Mouse (Mus musculus): ENCODE results near the gene Rps10. TPM values are rescaled to one million over a fixed set of nuclear protein-coding genes. Genes with fewer than 3 reads are reported as not detected.

Gene Rps10
- total RNA-seq, 2 experiments from 2014 or later, result 973 to 1,027 TPM

DNA sequence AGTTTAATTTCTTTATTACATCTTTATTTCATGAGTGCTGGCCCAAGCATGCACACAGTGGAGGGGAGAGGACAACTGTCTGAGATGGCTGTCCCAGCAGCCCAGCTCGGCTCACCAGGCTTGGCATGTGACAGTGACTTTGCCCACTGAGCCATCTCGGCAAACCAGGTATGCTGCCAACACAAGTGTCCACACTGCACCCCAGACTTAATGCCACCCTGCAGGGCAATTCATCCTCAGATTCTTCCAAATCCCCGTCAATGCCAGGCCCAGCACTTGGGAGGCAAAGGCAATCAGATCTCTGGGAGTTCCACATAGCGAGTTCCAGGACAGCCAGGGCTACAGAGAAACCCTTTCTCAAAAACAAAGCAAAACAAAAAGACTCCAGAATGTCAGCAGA is 23.5 kb downstream of the Rps10 start:
- DNase-seq, result no peak

DNA sequence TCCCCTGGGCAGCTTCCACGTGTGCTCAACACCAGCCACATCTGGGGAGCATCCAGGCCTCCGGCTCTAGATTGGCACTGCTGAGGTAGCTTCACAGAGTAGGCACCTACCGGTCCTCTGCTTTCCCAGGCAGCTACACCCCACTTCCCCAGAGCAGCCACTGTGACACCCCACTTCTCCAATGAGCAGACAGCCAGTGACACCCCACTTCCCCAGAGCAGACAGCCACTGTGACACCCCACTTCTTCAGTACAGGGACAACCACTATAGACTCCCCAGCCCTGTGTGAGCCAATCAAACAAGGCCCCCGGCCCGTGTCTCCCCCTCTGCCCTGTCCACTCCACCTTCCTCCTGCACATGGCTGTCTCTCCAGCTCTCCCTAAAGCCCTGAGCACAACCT is 24.5 kb downstream of the Rps10 start:
- DNase-seq, result no peak

- DNase-seq, result no peak
Observed at GRCm38 (mm10) chr17:27611519-27611884, 25.0 kb downstream of the Rps10 start.

DNA sequence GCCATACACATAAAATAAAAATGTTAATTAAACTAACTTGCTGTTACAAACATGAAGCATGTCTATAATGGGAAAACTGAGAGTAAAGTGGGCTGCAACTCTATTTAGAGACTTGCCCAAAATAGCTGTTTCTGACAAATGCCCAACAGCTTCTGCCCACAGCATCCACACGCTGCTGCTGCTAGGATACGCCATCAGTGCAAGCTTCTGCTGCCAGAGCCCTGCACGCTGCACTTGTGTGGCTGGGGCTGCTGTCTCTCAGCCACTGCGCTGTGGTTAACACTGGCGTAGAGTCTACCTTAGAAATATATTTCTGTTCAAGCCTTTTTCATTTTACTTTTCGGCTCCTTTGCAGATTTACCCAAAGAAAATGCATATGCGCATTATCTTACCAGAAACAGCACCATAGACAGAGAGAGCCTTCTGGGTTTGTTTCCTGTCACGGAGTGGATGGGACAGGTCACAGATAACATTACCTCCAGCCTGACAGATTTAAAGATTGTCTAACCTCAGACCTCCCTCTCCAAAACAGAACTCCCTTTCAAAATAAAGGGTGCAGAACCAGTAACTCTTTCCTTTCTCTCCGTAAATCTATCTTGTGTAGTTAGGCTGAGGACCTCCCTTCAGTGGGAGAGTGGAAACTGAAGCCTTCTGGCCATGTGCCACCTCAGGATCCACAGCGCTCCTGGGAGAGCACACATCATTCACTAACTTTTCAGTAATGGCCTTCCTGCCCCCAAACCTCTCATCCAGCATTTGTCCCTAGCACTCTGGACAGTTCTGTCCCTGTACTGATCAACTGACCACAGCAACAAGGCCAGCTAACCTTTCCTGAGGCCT is 25.6 kb downstream of the Rps10 start:
- DNase-seq, result no peak

- DNase-seq, result no peak
Observed at GRCm38 (mm10) chr17:27609576-27609975, 26.9 kb downstream of the Rps10 start.

DNA sequence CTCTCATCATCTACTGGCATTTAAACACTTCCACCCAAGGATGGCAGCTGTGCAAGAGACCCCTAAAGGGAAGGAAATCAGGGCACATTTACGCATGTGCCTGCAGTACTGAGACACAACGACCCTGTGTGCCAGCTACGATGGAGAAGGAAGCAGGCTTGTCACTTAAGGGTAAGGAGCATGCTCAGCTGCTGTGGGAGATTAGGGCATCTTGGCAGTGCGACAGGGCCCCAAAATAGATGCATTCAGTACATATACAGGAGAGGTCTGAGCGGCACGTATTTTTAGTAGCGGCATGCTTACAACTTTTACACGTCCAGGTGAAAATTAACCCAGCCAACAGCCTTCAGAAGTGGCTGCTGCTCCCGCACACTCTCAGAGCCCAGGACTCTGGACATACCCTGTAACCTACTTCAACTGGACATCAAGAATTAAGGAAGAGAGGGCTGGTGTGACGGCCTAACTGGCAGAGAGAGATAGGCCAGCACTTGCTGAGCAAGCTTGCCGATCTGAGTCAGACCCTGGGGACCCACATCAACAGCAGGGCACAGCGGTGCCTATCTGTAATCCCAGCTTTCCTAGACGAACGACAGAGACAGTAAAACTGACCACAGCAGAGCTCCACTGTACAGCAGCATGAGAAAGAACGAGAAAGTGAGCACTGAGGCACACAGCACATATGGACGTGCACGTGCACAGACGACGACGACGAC is 32.8 kb downstream of the Rps10 start:
- DNase-seq, result no peak

GRCm38 (mm10) chr17:27603036-27603435 is 33.4 kb downstream of the Rps10 start:
- no peak for DNase-seq

GRCm38 (mm10) chr17:27600869-27601268 is 35.6 kb downstream of the Rps10 start:
- no peak for DNase-seq

DNA sequence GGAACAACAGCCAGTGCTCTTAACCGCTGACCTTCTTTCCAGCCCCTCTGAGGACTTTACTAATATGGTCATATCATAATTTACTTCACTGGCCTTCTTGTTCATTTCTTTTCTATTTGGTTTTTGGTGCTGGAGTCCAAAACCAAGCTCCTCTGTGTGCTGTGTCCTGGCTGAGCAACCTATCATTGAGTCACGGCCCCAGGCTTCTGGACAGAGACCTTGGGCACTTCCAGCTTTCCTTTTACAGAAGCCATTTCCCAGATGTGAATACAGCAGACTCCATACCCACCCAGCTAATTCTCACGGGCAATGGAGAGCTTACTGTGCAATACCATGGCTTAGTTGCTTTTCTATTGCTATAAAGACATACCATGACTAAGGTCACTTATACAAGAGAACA is 36.2 kb downstream of the Rps10 start:
- no peak for DNase-seq

DNA sequence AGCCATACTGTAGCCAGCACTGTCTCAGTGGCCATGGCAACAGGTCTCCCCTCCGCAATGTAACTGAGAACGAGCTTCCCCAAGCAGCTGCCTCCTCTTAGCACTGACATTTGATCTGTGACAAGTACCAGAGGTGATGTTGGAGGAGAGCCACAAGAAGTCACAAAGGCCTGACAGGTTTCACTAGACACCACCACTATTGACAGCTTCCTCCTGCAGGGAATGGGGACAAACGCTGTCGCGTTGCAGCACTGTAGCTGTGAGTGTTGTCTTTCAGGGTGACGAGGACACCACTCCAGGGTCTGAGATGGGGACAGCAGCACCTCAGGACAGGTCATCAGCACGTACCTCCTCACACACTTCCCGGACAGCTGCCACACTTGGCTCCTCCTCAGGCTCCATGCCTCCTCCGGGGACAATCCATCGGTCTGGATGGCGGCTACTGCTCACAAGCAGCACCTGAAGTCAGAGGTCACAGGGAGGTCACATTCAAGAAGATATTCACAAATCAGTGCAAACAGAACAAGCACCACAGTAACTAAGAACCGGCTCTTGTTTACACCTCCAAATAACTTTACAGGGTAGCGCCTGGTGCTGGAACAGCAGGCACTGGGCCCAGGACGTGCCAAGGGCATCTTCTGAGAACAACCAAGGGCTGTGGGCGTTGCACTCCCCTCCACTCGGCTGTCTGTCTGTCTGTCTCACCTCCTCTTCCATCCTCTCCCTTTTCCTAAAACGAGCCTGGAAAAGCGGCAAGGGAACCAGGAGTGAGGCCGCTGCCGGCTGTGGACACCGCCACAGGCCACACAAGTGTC is 39.9 kb downstream of the Rps10 start:
- no peak for DNase-seq

DNA sequence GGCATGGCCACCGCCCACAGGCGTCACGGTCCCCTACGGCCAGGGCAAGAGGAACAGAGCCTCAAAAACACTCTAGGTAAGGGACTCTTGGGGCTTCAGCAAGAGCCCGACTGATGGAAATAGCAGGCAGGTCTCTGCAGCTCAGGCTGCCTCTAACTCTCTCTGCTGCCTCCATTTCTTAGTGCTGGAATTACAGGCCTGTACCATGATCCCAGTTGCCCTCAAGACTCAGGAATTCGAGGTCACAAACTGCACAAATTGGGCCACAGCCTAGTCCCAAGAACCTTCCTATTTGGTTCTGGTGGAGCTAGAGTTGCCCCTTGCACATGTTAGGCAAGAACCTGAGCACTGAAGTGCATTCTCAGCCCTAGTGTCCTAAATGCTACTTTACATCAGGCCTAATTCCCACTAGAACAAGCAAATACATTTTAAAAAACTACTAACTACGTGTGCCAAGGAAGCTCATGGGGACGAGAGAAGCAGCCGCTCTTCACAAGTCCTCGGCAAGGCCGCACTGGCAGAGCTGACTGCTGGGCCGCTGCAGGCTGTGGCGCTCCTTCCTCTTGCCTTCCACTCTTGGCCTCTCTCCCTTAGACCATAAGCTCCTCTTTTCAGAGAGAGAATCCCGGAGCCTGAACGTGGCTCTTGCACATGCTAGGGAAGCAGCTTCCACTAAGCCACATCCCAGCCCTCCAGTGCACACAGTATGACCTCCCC is 40.7 kb downstream of the Rps10 start:
- no peak for DNase-seq

DNA sequence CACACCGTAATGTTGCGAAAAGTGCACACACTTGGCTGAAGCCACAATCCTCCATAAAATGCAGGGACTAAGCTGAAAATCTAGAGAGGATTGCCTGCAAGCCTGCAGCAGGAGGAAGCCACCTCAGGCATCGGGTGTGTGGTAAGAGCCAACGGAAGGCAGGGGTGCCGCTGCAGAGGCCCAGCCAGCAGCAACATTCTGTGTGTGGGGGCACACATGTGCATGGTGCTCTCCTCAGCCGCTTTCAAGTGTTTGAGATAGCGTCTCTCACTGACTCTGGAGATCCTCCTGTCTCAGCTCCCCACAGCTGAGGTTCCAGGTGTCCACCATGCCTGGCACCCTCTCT is 43.9 kb downstream of the Rps10 start:
- DNase-seq, result no peak

DNA sequence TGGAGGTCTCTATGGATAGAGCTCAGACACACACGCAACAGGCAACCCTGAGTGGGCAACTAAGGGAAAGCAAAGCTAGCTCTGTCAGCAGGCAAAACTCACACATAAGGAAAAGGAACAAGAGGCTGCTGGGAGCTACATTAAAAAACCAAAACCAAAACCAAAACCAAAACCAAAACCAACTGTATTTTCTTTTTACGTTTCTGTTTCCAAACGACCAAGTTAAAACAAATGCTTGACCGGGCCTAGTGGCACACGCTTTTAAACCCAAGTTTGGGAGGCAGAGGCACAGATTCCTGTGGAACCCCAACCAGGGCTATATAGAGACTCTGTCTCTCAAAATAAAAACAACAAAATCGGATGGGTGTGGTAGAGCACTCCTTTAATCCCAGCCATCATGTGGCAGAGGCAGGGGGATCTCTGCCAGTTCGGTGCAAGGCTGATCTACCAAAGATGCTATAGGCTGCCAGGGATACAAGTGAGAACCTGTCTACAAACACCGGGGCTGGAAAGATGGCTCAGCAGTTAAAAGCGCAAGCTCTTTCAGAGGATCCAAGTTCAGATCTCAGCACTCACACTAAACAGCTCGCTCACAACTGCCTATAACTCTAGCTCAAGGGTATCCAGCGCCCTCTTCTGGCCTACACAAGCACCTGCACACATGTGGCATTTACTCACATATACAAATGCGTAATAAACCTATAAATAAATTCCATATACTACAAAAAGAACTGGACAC is 44.5 kb downstream of the Rps10 start:
- no peak for DNase-seq

DNA sequence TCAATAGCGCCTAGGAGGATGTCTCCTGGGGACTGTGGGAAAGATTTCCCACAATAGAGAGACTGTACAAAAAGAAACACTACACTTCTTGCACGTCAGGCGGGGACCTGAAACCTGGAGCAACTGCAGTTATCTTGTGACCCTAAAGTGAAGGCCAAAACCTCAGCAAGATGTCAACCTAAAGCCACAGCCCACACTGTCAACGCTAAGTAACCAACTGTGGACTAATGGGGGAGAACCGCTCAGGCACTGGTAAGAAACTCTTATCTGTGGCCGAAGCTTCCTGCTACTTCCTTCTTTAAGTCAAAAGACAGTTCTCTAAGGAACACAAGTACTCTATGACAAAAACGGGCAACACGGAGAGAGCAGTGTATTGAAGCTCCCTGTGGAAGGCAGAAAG is 48.2 kb downstream of the Rps10 start:
- no peak for DNase-seq

GRCm38 (mm10) chr17:27587252-27587651 is 49.2 kb downstream of the Rps10 start:
- no peak for DNase-seq

- DNase-seq, result no peak
Observed at GRCm38 (mm10) chr17:27586661-27587060, 49.8 kb downstream of the Rps10 start.

GRCm38 (mm10) chr17:27583185-27583894 is 53.1 kb downstream of the Rps10 start:
- no peak for DNase-seq

Measured in adrenal gland, postnatal 10 days (tissue).